49 mouse cellular contexts compared by ENCODE assay signal in the genomic region with DNA sequence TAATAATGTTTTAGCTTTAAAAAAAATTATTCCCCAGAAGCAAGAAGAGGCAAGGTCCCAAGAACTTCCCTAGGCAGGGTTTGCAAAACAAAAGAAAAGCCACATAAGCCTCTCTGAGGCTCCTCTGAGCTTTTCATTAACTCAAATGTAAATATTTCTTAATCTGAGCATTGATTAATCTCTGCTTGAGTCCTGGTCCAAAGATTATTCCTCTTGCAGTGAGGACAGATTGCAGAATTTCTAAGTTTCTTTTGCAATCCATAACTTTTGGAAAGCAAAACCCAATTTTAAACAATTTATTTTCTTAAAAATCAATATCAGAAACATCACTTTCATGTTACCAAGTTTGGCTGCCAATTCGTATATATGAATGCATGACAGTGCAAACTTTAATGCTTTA. TPM values are rescaled to one million over a fixed set of nuclear protein-coding genes. Genes with fewer than 3 reads are reported as not detected.
"Had no signal": no experiment of that assay in that cellular context is flagged by ENCODE, and none has a peak within 500 bp of the region (broad histone marks: within the 10 kb centered on the region; RNA-seq: fewer than 3 reads in every experiment).

No protein-coding gene starts in this region.

- H3K27ac ChIP-seq: heart, adult 2 months; heart, embryonic 10.5 days; heart, embryonic 13.5 days; heart, embryonic 15.5 days; hindbrain, embryonic 10.5 days; hindbrain, embryonic 12.5 days; hindbrain, embryonic 13.5 days; hindbrain, embryonic 14.5 days; hindbrain, embryonic 15.5 days; hindbrain, postnatal 0 days; intestine, embryonic 15.5 days; kidney, embryonic 15.5 days; kidney, postnatal 0 days; layer of hippocampus, adult 2 months had no signal

- H3K4me2 ChIP-seq: heart, embryonic 11.5 days; heart, embryonic 12.5 days; heart, embryonic 13.5 days; heart, embryonic 15.5 days; hindbrain, embryonic 12.5 days; hindbrain, embryonic 13.5 days; hindbrain, embryonic 14.5 days; hindbrain, embryonic 15.5 days; intestine, embryonic 15.5 days; kidney, embryonic 15.5 days had no signal

- H3K4me3 ChIP-seq: heart, adult 2 months; heart, embryonic 10.5 days; heart, embryonic 12.5 days; heart, embryonic 13.5 days; heart, embryonic 15.5 days; hindbrain, embryonic 10.5 days; hindbrain, embryonic 12.5 days; hindbrain, embryonic 13.5 days; hindbrain, embryonic 15.5 days; intestine, embryonic 15.5 days; kidney, embryonic 15.5 days; layer of hippocampus, adult 2 months had no signal

- H3K9ac ChIP-seq: heart, embryonic 12.5 days; heart, embryonic 13.5 days; heart, embryonic 15.5 days; hindbrain, embryonic 12.5 days; hindbrain, embryonic 13.5 days; hindbrain, embryonic 14.5 days; hindbrain, embryonic 15.5 days; intestine, embryonic 15.5 days; kidney, embryonic 15.5 days had no signal

- H3K9me3 ChIP-seq: heart, embryonic 10.5 days; heart, embryonic 12.5 days; heart, embryonic 13.5 days; heart, embryonic 15.5 days; hindbrain, embryonic 10.5 days; hindbrain, embryonic 12.5 days; hindbrain, embryonic 13.5 days; hindbrain, embryonic 15.5 days; intestine, embryonic 15.5 days; kidney, embryonic 15.5 days had no signal

- H3K27me3 ChIP-seq: heart, embryonic 12.5 days; heart, embryonic 13.5 days; heart, embryonic 15.5 days; hindbrain, embryonic 12.5 days; hindbrain, embryonic 13.5 days; hindbrain, embryonic 15.5 days; intestine, embryonic 15.5 days; kidney, embryonic 15.5 days had no signal

- H3K4me1 ChIP-seq: heart, embryonic 10.5 days; heart, embryonic 12.5 days; heart, embryonic 13.5 days; heart, embryonic 15.5 days; hindbrain, embryonic 10.5 days; hindbrain, embryonic 12.5 days; hindbrain, embryonic 13.5 days; hindbrain, embryonic 15.5 days; intestine, embryonic 15.5 days; kidney, embryonic 15.5 days had no signal

- DNase-seq: heart, adult 2 months; heart, postnatal 10 days; heart, postnatal 14 days; heart, postnatal 36 days; heart, postnatal 4 days; kidney, adult 18-20 months; kidney, adult 2 months; kidney, adult 8-10 months; kidney, postnatal 10 days; kidney, postnatal 14 days; kidney, postnatal 25 days; kidney, postnatal 36 days; kidney, postnatal 4 days; layer of hippocampus, adult 9-11 months; layer of hippocampus, postnatal 36 days had no signal

- ATAC-seq: hindbrain, embryonic 16.5 days; hindbrain, postnatal 0 days; inflammation-experienced regulatory T-cells, adult 6 months; intestine, embryonic 15.5 days; intestine, embryonic 16.5 days; intestine, postnatal 0 days had no signal

- H3K36me3 ChIP-seq: heart, embryonic 10.5 days; heart, embryonic 12.5 days; heart, embryonic 13.5 days; heart, embryonic 15.5 days; hindbrain, embryonic 10.5 days; hindbrain, embryonic 12.5 days; hindbrain, embryonic 13.5 days; hindbrain, embryonic 15.5 days; intestine, embryonic 15.5 days; kidney, embryonic 15.5 days had no signal

RNA-seq across cellular contexts. Expression of gene Cyp2d12, which starts 18.0 kb away (rescaled TPM):
- total RNA-seq: heart, adult 2 months; heart, adult 8-10 months; heart, postnatal 10 days; heart, postnatal 14 days; heart, postnatal 25 days; heart, postnatal 36 days; heart, postnatal 4 days; hematopoietic stem cell, adult 5-6 weeks; hindbrain, postnatal 0 days; layer of hippocampus, adult 18-20 months; layer of hippocampus, adult 2 months; layer of hippocampus, adult 8-10 months; layer of hippocampus, postnatal 10 days; layer of hippocampus, postnatal 14 days; layer of hippocampus, postnatal 25 days; layer of hippocampus, postnatal 36 days had no signal
- polyA plus RNA-seq: heart, adult 2 months; heart, embryonic 10.5 days; heart, embryonic 11.5 days; heart, embryonic 12.5 days; heart, embryonic 13.5 days; heart, embryonic 14.5 days; heart, embryonic 15.5 days; heart, embryonic 16.5 days; heart, postnatal 0 days; hindbrain, embryonic 10.5 days; hindbrain, embryonic 11.5 days; hindbrain, embryonic 12.5 days; hindbrain, embryonic 13.5 days; hindbrain, embryonic 14.5 days; hindbrain, embryonic 15.5 days; hindbrain, embryonic 16.5 days; hindbrain, postnatal 0 days; inflammation-experienced regulatory T-cells, adult 6 months; intestine, embryonic 14.5 days; intestine, embryonic 15.5 days; intestine, embryonic 16.5 days; intestine, postnatal 0 days; kidney, embryonic 14.5 days; kidney, embryonic 15.5 days; kidney, embryonic 16.5 days had no signal

RNA-seq across cellular contexts. Expression of gene Cyp2d34, which starts 47.9 kb away (rescaled TPM):
- total RNA-seq: heart, adult 2 months; heart, adult 8-10 months; heart, postnatal 10 days; heart, postnatal 14 days; heart, postnatal 25 days; heart, postnatal 36 days; heart, postnatal 4 days; hematopoietic stem cell, adult 5-6 weeks; hindbrain, postnatal 0 days; layer of hippocampus, adult 18-20 months; layer of hippocampus, adult 2 months; layer of hippocampus, adult 8-10 months; layer of hippocampus, postnatal 10 days; layer of hippocampus, postnatal 14 days; layer of hippocampus, postnatal 25 days; layer of hippocampus, postnatal 36 days had no signal
- polyA plus RNA-seq: heart, adult 2 months; heart, embryonic 10.5 days; heart, embryonic 11.5 days; heart, embryonic 12.5 days; heart, embryonic 13.5 days; heart, embryonic 14.5 days; heart, embryonic 15.5 days; heart, embryonic 16.5 days; heart, postnatal 0 days; hindbrain, embryonic 10.5 days; hindbrain, embryonic 11.5 days; hindbrain, embryonic 12.5 days; hindbrain, embryonic 13.5 days; hindbrain, embryonic 14.5 days; hindbrain, embryonic 15.5 days; hindbrain, embryonic 16.5 days; hindbrain, postnatal 0 days; inflammation-experienced regulatory T-cells, adult 6 months; intestine, embryonic 14.5 days; intestine, embryonic 15.5 days; kidney, embryonic 14.5 days; kidney, embryonic 15.5 days; kidney, embryonic 16.5 days had no signal
